Mouse (Mus musculus) heart, embryonic 11.5 days (tissue): ENCODE measurements around the gene Olfr1225. TPM values are rescaled to one million over a fixed set of nuclear protein-coding genes. Genes with fewer than 3 reads are reported as not detected.
"Not testable (repeated sequence)": the region's sequence is repeated elsewhere in the genome, so short reads cannot be mapped to it uniquely, and the experiment has no call there.

Experiments
- ATAC-seq: fragments of 200-750 bp; cut with Nextera tagmentation; replicated peaks from 2 replicates; pipeline ENCODE4 v1.8.0; 2017; ENCODE audit warnings: moderate library complexity; ENCODE audit not compliant: insufficient number of reproducible peaks, low FRiP score, low TSS enrichment
- H3K27ac ChIP-seq: fragments of 300-500 bp; sonication (generic); 2 replicates; pipeline ENCODE4 v1.5.1; 2014; ENCODE audit warnings: mild to moderate bottlenecking, low read depth, low read length
- H3K27me3 ChIP-seq: fragments of 300-500 bp; sonication (generic); 2 replicates; pipeline ENCODE4 v1.6.1; 2014; ENCODE audit warnings: mild to moderate bottlenecking, low read length, mixed read lengths; ENCODE audit not compliant: control insufficient read depth, insufficient read depth
- H3K36me3 ChIP-seq: fragments of 300-500 bp; sonication (generic); 2 replicates; pipeline ENCODE4 v1.6.1; 2014; ENCODE audit warnings: mild to moderate bottlenecking, low read length, moderate library complexity, mixed read lengths; ENCODE audit not compliant: control insufficient read depth, insufficient read depth
- H3K4me1 ChIP-seq: fragments of 300-500 bp; sonication (generic); 2 replicates; pipeline ENCODE4 v1.6.1; 2014; ENCODE audit warnings: low read length; ENCODE audit not compliant: control insufficient read depth, insufficient read depth
- H3K4me2 ChIP-seq: fragments of 300-500 bp; sonication (generic); 2 replicates; pipeline ENCODE4 v1.6.1; 2014; ENCODE audit warnings: mild to moderate bottlenecking, moderate library complexity
- H3K4me3 ChIP-seq: fragments of 300-500 bp; sonication (generic); 2 replicates; pipeline ENCODE4 v1.5.1; 2014; ENCODE audit warnings: low read depth, low read length
- H3K9ac ChIP-seq: fragments of 300-500 bp; sonication (generic); 2 replicates; pipeline ENCODE4 v1.6.1; 2014; ENCODE audit warnings: mild to moderate bottlenecking, low read depth, low read length, moderate library complexity
- H3K9me3 ChIP-seq: fragments of 300-500 bp; sonication (generic); replicated peaks from 2 replicates; pipeline ENCODE4 v1.6.1; 2016; ENCODE audit warnings: low read length; ENCODE audit not compliant: control insufficient read depth
- WGBS: fragments of 180-500 bp; shearing (Covaris S2); extraction: QIAGEN DNeasy Blood & Tissue Kit; methylation state at CpG from one replicate; pipeline ENCODE4 v1.1.7; 2014; ENCODE audit not compliant: insufficient replicate concordance; 5-methylcytosine and 5-hydroxymethylcytosine counted together
- polyA plus RNA-seq: library from polyadenylated mRNA; unstranded; fragments of >200 nt; fragmentation: Nextera tagmentation; extraction: Ambion mirVana; gene quantifications from 2 replicates; pipeline ENCODE4 v1.2.1, GENCODE M21; 2014

Gene Olfr1225
- not detected in 2 replicates for polyA plus RNA-seq

- no peak within 1 kb of the TSS for H3K9ac ChIP-seq
- ATAC-seq = no peak
- no peaks in the 10 kb centered on the region for H3K36me3 ChIP-seq
- H3K27ac ChIP-seq = no peak within 1 kb of the TSS
- no peak within 1 kb of the TSS for H3K4me2 ChIP-seq
- no peak within 1 kb of the TSS for H3K4me3 ChIP-seq
- H3K9me3 ChIP-seq = no peaks in the 10 kb centered on the region
- no peaks in the 10 kb centered on the region for H3K4me1 ChIP-seq
- WGBS = 79% methylated on average over 1 of the region's 1 CpGs
- H3K27me3 ChIP-seq = no peaks in the 10 kb centered on the region
These were observed at the start of gene Olfr1225 for GRCm38 (mm10) chr2:89174569-89174968. Gene Olfr1225 (minus strand): TSS chr2:89174669.

- WGBS = 57% methylated on average over 2 of the region's 2 CpGs
- Histone ChIP-seq H3K27me3 (no peaks in the 10 kb centered on the region), H3K27ac (no peak within 1 kb of the TSS), H3K9me3 (no peaks in the 10 kb centered on the region), H3K36me3 (no peaks in the 10 kb centered on the region), H3K4me1 (no peaks in the 10 kb centered on the region), H3K9ac (no peak within 1 kb of the TSS), H3K4me2 (no peak within 1 kb of the TSS), H3K4me3 (no peak within 1 kb of the TSS)
- no peak for ATAC-seq
These were observed 25.5 kb upstream of the Olfr1225 start, which contains the start of gene Olfr1226 for GRCm38 (mm10) chr2:89199948-89200347. Gene Olfr1226 (minus strand): TSS chr2:89200048.

GRCm38 (mm10) chr2:89196325-89196982 lies 22.0 kb upstream of the Olfr1225 start:
- Histone ChIP-seq H3K36me3 (no peaks in the 10 kb centered on the region), H3K4me3 (no peak overlapping the region), H3K27ac (no peak overlapping the region), H3K9me3 (no peaks in the 10 kb centered on the region), H3K4me1 (no peaks in the 10 kb centered on the region), H3K27me3 (no peaks in the 10 kb centered on the region), H3K4me2 (no peak overlapping the region), H3K9ac (no peak overlapping the region)
- WGBS = 76% methylated on average over 3 of the region's 3 CpGs
- ATAC-seq = no peak

- H3K27me3 ChIP-seq, H3K4me3 ChIP-seq, H3K36me3 ChIP-seq, H3K9ac ChIP-seq, ATAC-seq, H3K4me2 ChIP-seq, H3K4me1 ChIP-seq, H3K27ac ChIP-seq, H3K9me3 ChIP-seq: not testable (repeated sequence)
- 75% methylated on average over 4 of the region's 4 CpGs for WGBS
These were observed 9.8 kb downstream of the Olfr1225 start for GRCm38 (mm10) chr2:89164711-89165110.

- not testable (repeated sequence) for H3K27ac ChIP-seq, ATAC-seq, H3K4me3 ChIP-seq, H3K4me2 ChIP-seq, H3K27me3 ChIP-seq, H3K36me3 ChIP-seq, H3K4me1 ChIP-seq, H3K9me3 ChIP-seq, H3K9ac ChIP-seq
- WGBS = 86% methylated on average over 8 of the region's 8 CpGs
These were observed 10.5 kb downstream of the Olfr1225 start, which contains the start of gene Olfr1224-ps1 for GRCm38 (mm10) chr2:89163991-89164390. Gene Olfr1224-ps1 (minus strand): TSS chr2:89164091.

GRCm38 (mm10) chr2:89151460-89151859 lies 23.0 kb downstream of the Olfr1225 start, which contains the start of gene Olfr1223:
Gene Olfr1223 (minus strand): TSS chr2:89151560.
- H3K4me3 ChIP-seq = no peak within 1 kb of the TSS
- H3K9me3 ChIP-seq = no peaks in the 10 kb centered on the region
- ATAC-seq = no peak
- WGBS = 65% methylated on average over 1 of the region's 1 CpGs
- no peaks in the 10 kb centered on the region for H3K4me1 ChIP-seq
- no peaks in the 10 kb centered on the region for H3K36me3 ChIP-seq
- no peaks in the 10 kb centered on the region for H3K27me3 ChIP-seq
- H3K27ac ChIP-seq = no peak within 1 kb of the TSS
- no peak within 1 kb of the TSS for H3K9ac ChIP-seq
- no peak within 1 kb of the TSS for H3K4me2 ChIP-seq

- Histone ChIP-seq H3K4me3 (no peak within 1 kb of the TSS), H3K9ac (no peak within 1 kb of the TSS), H3K4me2 (no peak within 1 kb of the TSS), H3K36me3 (no peaks in the 10 kb centered on the region), H3K27me3 (no peaks in the 10 kb centered on the region), H3K27ac (no peak within 1 kb of the TSS), H3K4me1 (no peaks in the 10 kb centered on the region), H3K9me3 (no peaks in the 10 kb centered on the region)
- ATAC-seq = no peak
- 37% methylated on average over 3 of the region's 3 CpGs for WGBS
These were observed 41.5 kb downstream of the Olfr1225 start, which contains the start of gene Olfr1222 for GRCm38 (mm10) chr2:89132954-89133353. Gene Olfr1222 (minus strand): TSS chr2:89133054.
